Mouse (Mus musculus): ENCODE measurements around the gene Gm10382.

GRCm38 (mm10) chr5:125357543-125358269 lies 31.4 kb upstream of the Gm10382 start:
- TF ChIP-seq CTCF (IDR thresholded peaks at IDR 0.05; ENCODE audit: extremely low read depth, insufficient read length, insufficient replicate concordance, low read depth, low read length) (no peak), POLR2A (IDR thresholded peaks at IDR 0.05; ENCODE audit: low read depth, low read length) (no peak)
